Comparison of ENCODE assay signal across 1 mouse cellular context in the genomic region with DNA sequence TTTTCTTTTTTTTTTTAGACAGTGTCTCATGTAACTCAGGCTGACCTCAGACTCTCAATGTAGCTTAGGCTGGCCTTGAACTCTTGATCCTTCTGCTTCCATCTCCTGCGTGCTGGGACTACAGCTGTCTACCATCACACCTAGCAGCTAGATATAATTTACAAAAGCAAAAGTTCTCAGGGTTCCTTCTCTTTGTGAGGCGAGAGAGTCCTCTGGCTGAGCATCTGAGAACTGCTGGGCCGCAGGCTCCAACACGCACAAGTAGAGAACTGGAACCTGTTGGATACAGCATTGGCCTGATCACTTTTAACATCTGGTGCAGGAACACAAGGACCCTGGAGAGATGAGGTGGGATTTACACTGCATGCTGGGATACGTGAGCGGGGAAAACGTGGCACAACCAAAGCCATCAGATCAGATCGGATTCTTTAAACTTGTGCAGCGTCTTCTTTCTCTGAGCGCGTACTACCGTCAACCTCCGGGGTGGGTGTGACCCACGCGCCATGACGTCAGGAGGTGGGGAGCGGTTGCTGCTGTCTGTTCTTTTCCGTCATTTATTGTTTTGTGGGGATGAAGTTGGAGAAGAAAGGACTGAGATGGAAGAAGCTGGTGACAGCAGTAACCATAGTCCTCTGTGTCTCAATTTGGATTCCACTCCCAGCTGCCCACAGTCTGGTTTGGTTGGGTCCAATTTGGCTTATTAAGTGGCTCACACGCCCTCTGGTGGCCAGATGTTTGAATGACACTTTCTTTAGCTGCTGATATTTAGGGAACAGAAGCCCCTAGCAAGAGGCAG.
TF ChIP-seq lines count a peak whose summit lies in the region.

No protein-coding gene starts in this region.

TF ChIP-seq in CH12.LX, 34 proteins besides CTCF, POLR2A, EP300 and RAD21 (continued from another document):
- no peak for TF ChIP-seq USF2 (conservative IDR thresholded peaks at IDR 0.05; ENCODE audit: low read depth, low read length)
- 0 out of 2 replicates have a peak, but pooled peaks have one; percentile 1 for TF ChIP-seq KAT2A (IDR thresholded peaks at IDR 0.05; ENCODE audit: insufficient replicate concordance, low read length)
- TF ChIP-seq POLR2AphosphoS2 (IDR thresholded peaks at IDR 0.05; ENCODE audit: low read depth, low read length), result peak; percentile 49; the same call in 1 of the 2 replicates
- TF ChIP-seq TCF12 (IDR thresholded peaks at IDR 0.05; ENCODE audit: low read depth, low read length), result peak; percentile 52; the same call in 1 of the 2 replicates
- TF ChIP-seq BHLHE40 (IDR thresholded peaks at IDR 0.05; ENCODE audit: low read depth, low read length), result peak; percentile 19
- TF ChIP-seq USF1 (IDR thresholded peaks at IDR 0.05; ENCODE audit: low read depth, low read length), result no peak
- TF ChIP-seq PAX5 (IDR thresholded peaks at IDR 0.05; ENCODE audit: low read length), result no peak
- TF ChIP-seq MAFK (IDR thresholded peaks at IDR 0.05; ENCODE audit: insufficient replicate concordance, low read length), result no peak
